Mouse (Mus musculus) heart, postnatal 14 days (tissue): Measurements from ENCODE around the gene Rbks. TPM values are rescaled to one million over a fixed set of nuclear protein-coding genes. Genes with fewer than 3 reads are reported as not detected.
A peak's percentile ranks its signal among the peaks of the same experiment; 100 is the strongest.

Experiments used
- DNase-seq, 2 experiments: peaks; one replicate each; pipeline ENCODE4 v3.0.0; 2021 to 2022
- intact Hi-C: fragments of 180-260 bp; cut with DNase I; formaldehyde crosslinking; loops from one replicate; pipeline ENCODE4 v1.15.1; 2025
- long read RNA-seq, 2 experiments: library from polyadenylated mRNA; stranded (forward); transcript quantifications; one replicate each; pipeline ENCODE4 v2.0.0; 2021
- total RNA-seq, 2 experiments: library from RNA; stranded (reverse); gene quantifications; 2 replicates each; pipeline ENCODE4 v1.2.3; 2021

Gene Rbks
- total RNA-seq, result 1 to 10 TPM; 3.9 to 4.5 TPM
- long read RNA-seq, experiment 1, partial matches to known transcripts, result 0 of 2 reads
- long read RNA-seq, experiment 1, other reads (novel, unspliced or antisense), result 0 of 2 reads
- long read RNA-seq, experiment 2, partial matches to known transcripts, result 0 of 1 reads
- long read RNA-seq, experiment 2, other reads (novel, unspliced or antisense), result 0 of 1 reads

DNA sequence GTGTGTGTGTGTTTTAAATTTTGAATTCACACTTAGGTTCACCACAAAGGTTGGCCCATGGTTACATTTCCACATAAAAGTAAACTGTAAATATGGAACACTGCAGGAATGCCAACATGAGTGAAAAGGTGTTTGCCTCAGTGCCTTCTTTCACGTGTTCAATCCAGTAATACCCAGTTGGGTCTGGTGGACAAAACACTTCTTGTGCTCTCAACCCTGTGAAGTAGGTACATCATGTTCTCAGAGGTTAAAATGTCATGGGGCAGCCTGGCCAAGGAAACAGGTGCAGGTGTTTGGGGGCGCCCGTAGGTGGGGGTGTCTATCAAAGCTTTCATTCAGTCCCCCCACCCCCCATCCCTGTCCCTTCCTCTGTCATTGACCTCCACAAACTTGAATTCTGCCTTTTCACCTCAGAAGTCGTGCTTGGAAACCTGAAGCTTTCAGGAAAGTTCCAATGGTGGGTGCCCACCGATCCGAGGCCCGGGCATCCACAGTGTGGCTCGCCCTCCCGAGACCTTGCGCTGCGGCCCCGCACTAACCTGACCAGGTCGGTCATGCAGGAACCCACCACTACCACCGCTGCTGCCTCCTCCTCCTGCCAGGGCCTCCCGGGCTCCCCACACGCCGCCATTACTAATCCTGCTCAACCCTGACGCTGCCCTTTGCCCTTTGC is at the start of gene Rbks:
Gene Rbks, minus strand, starts transcription at position 657 of the 673 bp plus-strand sequence.
- no peak for DNase-seq
- intact Hi-C loops, result loop anchor here (2.0 to 5.0 kb wide), 4 partner anchors 85 to 500 kb away; no protein-coding TSS in a partner anchor

- no peak for DNase-seq
- intact Hi-C loops, result no loop called here
These were observed 45.1 kb upstream of the Rbks start for GRCm38 (mm10) chr5:31742521-31743031.

GRCm38 (mm10) chr5:31741931-31742330 is 44.5 kb upstream of the Rbks start:
- intact Hi-C loops, result no loop called here
- DNase-seq, result no peak

DNA sequence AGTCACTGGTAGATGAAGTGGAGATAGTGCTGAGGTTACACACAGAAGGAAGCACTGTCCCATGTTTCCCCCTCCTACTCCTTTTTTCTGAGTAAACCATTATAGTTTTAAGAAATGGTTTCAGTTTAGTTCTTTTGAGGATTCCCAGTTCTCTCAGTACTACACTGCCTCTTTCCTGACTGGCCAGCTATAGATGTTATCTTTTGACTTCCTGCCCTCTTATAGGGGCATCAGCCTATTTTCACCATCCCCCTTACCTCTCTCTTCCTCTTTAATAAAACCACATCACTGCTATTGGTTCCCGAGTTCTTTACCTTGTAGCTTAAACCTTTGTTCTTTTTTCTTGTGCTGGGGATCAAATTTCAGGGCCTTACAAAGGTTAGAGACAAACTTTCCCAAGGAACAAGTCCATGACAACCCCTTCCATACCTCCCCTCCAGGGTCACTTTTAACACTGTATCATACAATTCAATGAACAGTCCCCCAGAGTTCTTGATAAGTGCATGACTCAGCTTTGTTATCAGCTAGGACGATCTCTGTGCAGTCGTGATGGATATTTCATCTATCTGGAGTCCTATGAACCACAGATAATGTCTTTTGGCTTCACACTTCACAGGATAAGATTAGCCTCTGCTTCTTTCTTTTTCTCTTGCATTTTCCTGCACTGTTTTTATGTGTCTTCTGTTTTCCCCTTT is 35.4 kb upstream of the Rbks start:
- intact Hi-C loops, result no loop called here
- DNase-seq, result no peak

GRCm38 (mm10) chr5:31727456-31727855 is 30.0 kb upstream of the Rbks start:
- intact Hi-C loops, result no loop called here
- no peak for DNase-seq

GRCm38 (mm10) chr5:31725885-31726284 is 28.5 kb upstream of the Rbks start:
- intact Hi-C loops, result no loop called here
- DNase-seq, result no peak

GRCm38 (mm10) chr5:31724519-31724918 is 27.1 kb upstream of the Rbks start:
- DNase-seq, result peak in 1 of 2 experiments; percentile 11
- intact Hi-C loops, result no loop called here

DNA sequence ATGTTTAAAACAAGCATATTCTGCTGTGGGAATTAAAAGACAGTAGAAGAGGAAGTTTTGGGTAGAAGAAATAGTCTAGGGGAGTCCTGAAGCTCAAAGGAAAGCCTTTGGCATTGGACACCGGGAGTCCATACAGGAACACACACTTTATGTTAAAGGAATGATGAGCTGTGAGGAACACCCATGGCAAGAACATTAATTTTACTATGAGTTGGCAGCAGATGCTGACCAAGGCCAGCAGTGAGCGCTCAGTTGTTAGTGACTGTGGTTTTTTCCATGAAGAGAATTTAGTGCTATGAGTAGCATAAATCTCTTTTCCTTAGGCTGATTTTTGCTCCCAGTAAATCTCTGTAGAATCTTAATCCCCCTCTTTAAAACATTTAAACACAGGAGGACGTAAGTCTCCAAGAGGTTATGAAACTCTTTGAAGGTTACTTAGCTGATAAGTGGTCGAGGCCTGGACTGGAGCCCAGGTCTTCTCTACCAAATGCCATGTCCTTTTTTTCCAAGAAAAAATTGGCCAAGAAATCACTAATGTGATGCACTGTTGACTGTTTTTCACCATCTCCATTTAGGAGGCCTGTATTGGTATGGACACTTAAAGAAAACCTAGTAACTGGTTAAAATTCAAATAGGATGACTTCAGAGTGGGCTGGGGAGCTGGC is 18.2 kb upstream of the Rbks start:
- DNase-seq, result no peak

DNA sequence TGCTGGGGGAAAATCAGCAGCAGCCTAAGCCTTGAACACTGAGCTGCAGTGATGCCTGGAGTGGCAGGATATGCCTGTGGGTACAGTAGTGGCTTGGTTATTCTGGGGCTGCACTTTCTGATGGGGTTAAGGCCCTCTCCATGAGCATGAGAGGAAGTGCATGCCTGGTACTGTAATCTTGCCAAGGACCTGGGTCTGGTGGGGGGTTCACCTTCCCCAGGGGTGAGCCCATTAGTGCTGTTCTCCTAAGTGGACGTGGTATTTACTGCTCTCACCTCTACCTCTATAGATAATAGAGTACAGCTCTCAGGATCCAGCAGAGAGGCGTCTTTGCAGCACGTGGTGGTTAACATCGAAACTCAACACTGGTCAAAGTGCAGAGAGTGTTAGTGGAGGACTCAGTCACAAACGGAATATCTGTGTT is 16.4 kb upstream of the Rbks start:
- intact Hi-C loops, result no loop called here
- DNase-seq, result no peak

More for the DNA sequence above, 18.2 kb upstream of the Rbks start:
- intact Hi-C loops, result no loop called here

DNA sequence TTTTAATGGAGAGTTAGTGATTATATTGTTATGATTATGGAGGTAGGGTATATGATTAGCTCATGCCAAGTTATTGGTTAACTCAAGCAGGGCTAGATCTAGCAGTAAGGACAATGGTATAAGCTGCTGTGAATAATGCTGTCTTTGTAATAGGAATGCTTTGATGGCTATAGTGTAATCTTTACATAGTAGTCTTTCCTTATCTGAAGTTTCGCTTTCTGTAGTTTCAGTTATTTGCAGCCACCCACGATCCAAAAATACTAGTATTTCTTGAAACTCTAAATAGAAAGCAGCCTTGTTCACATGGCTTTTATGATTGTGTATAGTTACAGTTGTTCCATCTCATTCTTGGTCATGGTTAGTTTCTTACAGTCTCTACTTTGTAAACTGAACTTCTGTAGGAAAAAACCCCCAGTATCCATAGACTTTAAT is 15.9 kb upstream of the Rbks start:
- intact Hi-C loops, result no loop called here

DNA sequence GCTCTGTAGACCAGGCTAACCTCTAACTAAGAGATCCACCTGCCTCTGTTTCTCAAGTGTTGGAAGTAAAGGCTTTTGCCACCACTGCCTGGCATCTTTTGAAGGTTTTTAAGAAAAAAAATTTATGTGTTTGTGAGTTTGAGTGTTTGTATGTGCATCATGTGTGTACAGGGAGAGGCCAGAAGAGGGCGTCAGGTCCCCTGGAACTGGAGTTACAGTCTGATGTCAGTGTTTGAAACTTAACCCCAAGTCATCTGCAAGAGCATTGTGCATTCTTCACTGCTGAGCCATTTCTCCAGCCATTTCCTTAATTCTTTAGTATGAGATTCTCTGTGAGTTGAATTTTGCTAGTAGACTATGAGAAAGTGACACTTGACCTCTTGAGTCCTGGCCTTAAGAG is 12.0 kb upstream of the Rbks start:
- intact Hi-C loops, result no loop called here
- peak in 1 of 2 experiments; percentile 11 for DNase-seq

More for the DNA sequence above, 15.9 kb upstream of the Rbks start:
- no peak for DNase-seq

GRCm38 (mm10) chr5:31706826-31707225 is 9.4 kb upstream of the Rbks start:
- DNase-seq, result no peak
- intact Hi-C loops, result no loop called here

DNA sequence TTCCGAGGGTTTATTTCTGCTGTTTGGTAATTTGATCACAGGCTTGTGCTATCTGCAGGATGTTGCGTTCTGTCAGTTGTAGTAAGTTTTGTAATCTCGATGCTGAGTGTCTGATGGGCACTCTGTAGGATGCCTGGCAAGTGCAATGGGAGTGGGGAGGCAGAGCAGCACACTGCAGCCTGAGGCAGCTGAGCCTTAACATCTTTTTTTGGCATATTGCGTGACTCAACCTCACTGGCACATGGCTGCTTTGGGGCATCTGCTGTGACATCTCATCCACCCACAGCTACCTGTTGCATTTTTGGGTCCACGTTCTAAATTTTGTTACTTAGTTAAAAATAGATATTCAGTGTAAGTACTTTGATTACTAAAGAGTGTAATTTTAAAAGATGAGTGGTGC is 7.5 kb upstream of the Rbks start:
- intact Hi-C loops, result no loop called here
- DNase-seq, result no peak

DNA sequence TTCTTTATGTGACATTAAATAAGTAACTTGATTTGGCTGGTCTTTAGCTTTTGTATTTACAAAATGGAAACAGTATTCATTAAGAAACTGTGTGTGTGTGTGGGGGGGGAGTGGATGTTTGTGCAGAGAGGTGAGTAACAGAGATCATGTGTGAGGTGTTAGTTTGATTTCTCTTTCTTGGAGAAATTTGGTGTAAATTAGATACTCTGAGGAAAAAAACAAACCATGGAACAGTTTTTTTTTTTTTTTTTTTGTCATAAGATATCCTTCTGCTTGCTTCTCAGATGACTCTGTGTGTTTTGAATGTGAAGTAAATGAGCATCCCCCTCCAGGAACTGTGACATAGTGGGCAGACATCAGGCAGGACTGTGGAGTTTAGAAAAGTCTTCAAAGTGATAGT is 2.0 kb upstream of the Rbks start:
- no peak for DNase-seq
- intact Hi-C loops, result loop anchor here (2.0 to 5.0 kb wide), 4 partner anchors 87 to 498 kb away; no protein-coding TSS in a partner anchor

GRCm38 (mm10) chr5:31698931-31699330 is 1.5 kb upstream of the Rbks start:
- intact Hi-C loops, result loop anchor here (2.0 to 5.0 kb wide), 4 partner anchors 87 to 498 kb away; no protein-coding TSS in a partner anchor
- no peak for DNase-seq

DNA sequence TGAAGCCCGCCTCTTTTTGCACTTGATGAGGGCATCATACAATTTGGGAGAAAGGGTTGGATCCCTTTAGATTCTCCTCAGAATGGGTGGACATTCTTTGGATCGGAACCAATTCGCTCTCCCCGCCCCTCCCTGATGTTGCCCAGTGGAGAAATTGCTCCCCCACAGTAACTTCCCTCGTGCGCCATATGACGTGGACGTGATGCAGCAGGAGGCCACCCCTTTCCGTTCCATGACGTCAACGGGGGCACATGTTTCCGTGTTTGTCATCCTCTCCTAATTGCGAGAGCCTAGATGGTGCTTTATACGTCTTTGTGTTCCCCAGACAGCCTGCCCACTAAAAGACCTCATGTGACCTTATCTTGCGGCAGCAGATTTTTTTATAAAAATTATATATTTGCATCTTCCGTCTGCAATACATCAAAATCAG is 885 bp upstream of the Rbks start:
- intact Hi-C loops, result loop anchor here (2.0 to 5.0 kb wide), 4 partner anchors 86 to 499 kb away; no protein-coding TSS in a partner anchor
- DNase-seq, result peak; percentile 80 to 83

DNA sequence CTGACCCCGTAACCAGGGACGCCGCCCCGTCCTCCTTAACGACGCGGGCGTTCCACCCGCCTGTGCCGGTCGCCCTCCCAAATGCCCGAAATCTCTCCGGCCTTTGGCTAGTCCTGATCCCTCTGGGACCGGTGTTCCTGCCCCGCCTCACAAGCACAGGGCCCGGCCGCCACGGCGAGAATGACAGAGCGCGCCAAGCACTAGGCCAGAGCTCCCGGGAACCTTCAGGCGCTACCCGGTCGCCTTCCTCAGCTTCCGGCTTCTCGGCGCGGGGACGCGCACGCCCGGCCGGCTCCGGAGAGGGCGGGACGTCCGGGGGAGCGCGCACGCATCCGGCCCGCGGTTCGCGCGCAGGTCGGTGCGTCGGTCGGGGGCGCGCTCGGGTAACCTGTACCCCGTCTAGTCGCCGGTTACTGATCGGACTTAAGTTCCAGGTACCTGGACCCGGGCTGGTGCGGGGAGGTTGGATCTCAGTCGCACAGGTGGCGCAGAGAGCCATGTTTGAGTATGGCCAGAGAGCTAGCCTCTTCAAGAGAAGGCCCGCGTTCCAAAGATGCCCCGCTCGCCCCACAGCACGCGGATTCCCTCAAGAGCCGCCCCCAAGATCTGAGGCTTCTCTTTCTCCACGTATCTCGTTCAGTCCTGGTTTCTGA is 343 bp upstream of the Rbks start, which contains the start of gene Babam2:
Gene Babam2, plus strand, starts transcription at position 41 of the 653 bp plus-strand sequence.
- intact Hi-C loops, result loop anchor here (2.0 to 5.0 kb wide), 5 partner anchors 85 to 500 kb away; no protein-coding TSS in a partner anchor
- DNase-seq, result peak; percentile 95 to 96

DNA sequence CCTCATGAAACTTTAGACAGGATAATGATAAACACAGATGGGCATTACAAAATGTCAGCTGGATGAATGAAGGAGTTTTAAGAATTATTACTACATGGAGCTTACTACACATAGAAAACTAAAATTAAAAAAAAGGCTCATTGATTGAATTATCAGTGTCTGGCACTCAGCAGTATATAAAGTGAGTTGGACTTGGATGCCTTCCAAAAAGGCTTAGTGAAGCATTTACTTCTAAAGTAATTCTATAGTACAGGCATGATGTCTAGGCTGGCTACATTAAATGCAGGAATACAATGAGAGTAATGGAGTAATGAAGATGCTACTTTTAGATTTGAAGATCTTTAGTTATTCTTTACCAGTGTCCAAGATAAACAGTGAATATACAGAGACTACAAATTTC is 4.2 kb downstream of the Rbks start:
- intact Hi-C loops, result no loop called here
- DNase-seq, result no peak

GRCm38 (mm10) chr5:31687972-31688371 is 9.5 kb downstream of the Rbks start:
- no peak for DNase-seq
- intact Hi-C loops, result no loop called here

DNA sequence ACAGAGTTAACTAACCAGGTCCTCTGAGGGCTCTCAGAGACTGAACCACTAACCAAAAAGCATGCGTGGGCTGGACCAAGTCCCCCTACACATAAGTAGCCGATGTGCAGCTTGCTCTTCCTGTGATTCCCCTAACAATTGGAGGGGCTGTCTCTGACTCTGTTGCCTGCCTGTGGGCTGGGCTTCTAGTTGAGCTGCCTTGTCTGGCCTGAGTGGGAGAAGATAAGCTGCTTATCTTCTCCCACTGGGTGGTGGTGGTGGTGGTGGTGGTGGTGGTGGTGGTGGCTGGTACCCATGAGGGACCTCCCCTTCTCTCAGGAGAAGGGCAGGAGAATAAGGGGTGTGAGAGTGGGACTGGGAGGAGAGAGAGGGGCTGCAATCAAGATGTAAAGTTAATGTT is 11.4 kb downstream of the Rbks start:
- DNase-seq, result no peak
- intact Hi-C loops, result no loop called here
